Comparison of ENCODE assay signal across 19 mouse cellular contexts in genomic region chr2:19234305-19234704, GRCm38 (mm10).
"Had no signal": no experiment of that assay in that cellular context is flagged by ENCODE, and none has a peak within 500 bp of the region (broad histone marks: within the 10 kb centered on the region; RNA-seq: fewer than 3 reads in every experiment).

No protein-coding gene starts in this region.

- H3K27ac ChIP-seq: liver, embryonic 15.5 days; lung, embryonic 15.5 days; macrophage; midbrain, embryonic 13.5 days; midbrain, embryonic 15.5 days; neural tube, embryonic 12.5 days; stomach, embryonic 15.5 days; stomach, postnatal 0 days had no signal

- H3K27me3 ChIP-seq: liver, embryonic 15.5 days; lung, embryonic 15.5 days; megakaryocyte, embryonic 14.5 days; midbrain, embryonic 13.5 days; midbrain, embryonic 15.5 days; neural tube, embryonic 12.5 days; stomach, embryonic 15.5 days had no signal

- H3K4me3 ChIP-seq: liver, embryonic 15.5 days; lung, embryonic 15.5 days; megakaryocyte, embryonic 14.5 days; midbrain, embryonic 13.5 days; midbrain, embryonic 15.5 days; neural tube, embryonic 12.5 days; stomach, embryonic 15.5 days had no signal

- DNase-seq: liver, postnatal 0 days; lung, adult 2 months; lung, postnatal 14 days; lung, postnatal 36 days; right cerebral cortex, postnatal 14 days; thymus, adult 2 months; thymus, postnatal 25 days; thymus, postnatal 4 days had no signal

- H3K9me3 ChIP-seq: liver, embryonic 15.5 days; lung, embryonic 15.5 days; midbrain, embryonic 13.5 days; midbrain, embryonic 15.5 days; neural tube, embryonic 12.5 days; stomach, embryonic 15.5 days had no signal

- H3K36me3 ChIP-seq: liver, embryonic 15.5 days; lung, embryonic 15.5 days; midbrain, embryonic 13.5 days; midbrain, embryonic 15.5 days; neural tube, embryonic 12.5 days; stomach, embryonic 15.5 days had no signal

- H3K4me1 ChIP-seq: liver, embryonic 15.5 days; lung, embryonic 15.5 days; midbrain, embryonic 15.5 days; neural tube, embryonic 12.5 days; stomach, embryonic 15.5 days had no signal

- H3K4me2 ChIP-seq: liver, embryonic 15.5 days; lung, embryonic 15.5 days; midbrain, embryonic 11.5 days; midbrain, embryonic 13.5 days; midbrain, embryonic 15.5 days; neural tube, embryonic 12.5 days; stomach, embryonic 15.5 days had no signal

- ATAC-seq: liver, postnatal 0 days; lung, postnatal 0 days; midbrain, embryonic 13.5 days; midbrain, embryonic 15.5 days had no signal

- H3K9ac ChIP-seq: liver, embryonic 15.5 days; liver, postnatal 0 days; lung, embryonic 15.5 days; midbrain, embryonic 13.5 days; midbrain, embryonic 15.5 days; neural tube, embryonic 12.5 days; stomach, embryonic 15.5 days had no signal
